Mouse (Mus musculus) gastrocnemius, adult 2 months (tissue): ENCODE measurements around the gene Cldn10. TPM values are rescaled to one million over a fixed set of nuclear protein-coding genes. Genes with fewer than 3 reads are reported as not detected.

Source experiments
- DNase-seq: peaks from one replicate; pipeline ENCODE4 v3.0.0; 2022
- H3K27ac ChIP-seq: fragments of 200-600 bp; 2 replicates; pipeline ENCODE4 v1.8.1; 2022; ENCODE audit warnings: mild to moderate bottlenecking
- H3K4me3 ChIP-seq: fragments of 200-600 bp; 2 replicates; pipeline ENCODE4 v1.8.1; 2022; ENCODE audit warnings: mild to moderate bottlenecking, moderate library complexity
- CTCF ChIP-seq: fragments of 200-600 bp; IDR thresholded peaks from 2 replicates; pipeline ENCODE4 v1.8.1; 2022; ENCODE audit warnings: antibody characterized with exemption, mild to moderate bottlenecking, moderate library complexity
- intact Hi-C: fragments of 180-260 bp; cut with DNase I; formaldehyde crosslinking; loops from one replicate; pipeline ENCODE4 v1.15.1; 2025
- total RNA-seq, 2 experiments: library from RNA; stranded (reverse); gene quantifications; 2 replicates each; pipeline ENCODE4 v1.2.3; 2021

Gene Cldn10
- total RNA-seq, 2 experiments from 2014 or later = not detected

DNA sequence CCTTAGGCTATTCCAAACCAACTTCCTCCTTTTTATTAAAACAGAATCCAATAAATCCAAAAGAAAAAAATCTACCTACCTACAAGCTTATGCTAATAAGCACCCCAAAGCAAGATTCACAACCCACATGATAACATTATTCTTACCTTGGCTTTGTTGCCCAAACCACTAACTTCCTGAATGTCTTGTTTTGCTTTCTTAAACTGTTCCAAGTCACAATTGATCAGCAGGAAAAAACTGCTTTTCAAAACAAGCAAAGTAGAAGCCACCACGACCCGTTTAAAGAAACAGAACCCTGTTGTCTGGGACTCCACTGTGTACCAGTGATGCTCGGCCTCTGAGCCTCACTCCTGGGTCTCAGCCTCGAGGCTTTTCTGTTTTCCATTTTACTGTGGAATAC, 77.2 kb downstream of the Cldn10 start:
- H3K4me3 ChIP-seq = no peak overlapping the region
- TF ChIP-seq CTCF = no peak
- DNase-seq = no peak
- no peak overlapping the region for H3K27ac ChIP-seq
- intact Hi-C loops = no loop called here

DNA sequence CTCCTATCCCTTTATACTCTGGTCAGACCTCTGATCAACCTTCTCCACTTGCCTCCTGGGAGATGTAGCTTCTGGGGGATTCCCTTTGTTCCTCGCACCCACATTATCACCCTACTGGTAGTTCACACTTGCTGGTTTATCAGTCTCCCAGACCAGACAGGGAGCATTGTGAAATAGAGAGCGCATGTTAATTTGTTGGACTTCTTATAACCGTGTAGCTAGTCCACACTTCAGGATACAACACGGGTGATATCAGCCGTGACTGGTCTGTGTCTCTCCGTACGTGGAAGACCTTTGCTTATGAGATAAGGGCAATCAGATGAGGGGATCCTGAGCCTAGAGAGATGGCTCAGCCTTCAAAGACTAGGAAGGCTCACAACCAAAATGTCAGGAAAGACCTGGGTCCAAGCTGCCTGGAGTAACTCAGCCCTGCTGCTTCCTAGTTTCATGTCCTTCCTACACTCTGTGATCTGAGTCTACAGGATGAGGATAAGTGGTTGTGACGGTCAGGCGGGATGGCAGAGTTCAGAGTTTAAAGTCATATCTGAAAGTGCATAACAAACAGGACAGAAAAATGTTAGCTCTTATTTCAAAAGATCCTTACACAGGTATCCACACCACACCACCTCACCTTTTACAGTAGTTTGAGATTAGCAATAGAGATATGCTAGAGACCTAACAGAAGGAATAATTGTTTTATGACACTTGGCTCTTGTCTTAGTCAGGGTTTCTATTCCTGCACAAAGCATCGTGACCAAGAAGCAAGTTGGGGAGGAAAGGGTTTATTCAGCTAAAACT, 78.5 kb downstream of the Cldn10 start:
- no peak for TF ChIP-seq CTCF
- DNase-seq = no peak
- Histone ChIP-seq H3K4me3 (no peak overlapping the region), H3K27ac (no peak overlapping the region)
- intact Hi-C loops = no loop called here

DNA sequence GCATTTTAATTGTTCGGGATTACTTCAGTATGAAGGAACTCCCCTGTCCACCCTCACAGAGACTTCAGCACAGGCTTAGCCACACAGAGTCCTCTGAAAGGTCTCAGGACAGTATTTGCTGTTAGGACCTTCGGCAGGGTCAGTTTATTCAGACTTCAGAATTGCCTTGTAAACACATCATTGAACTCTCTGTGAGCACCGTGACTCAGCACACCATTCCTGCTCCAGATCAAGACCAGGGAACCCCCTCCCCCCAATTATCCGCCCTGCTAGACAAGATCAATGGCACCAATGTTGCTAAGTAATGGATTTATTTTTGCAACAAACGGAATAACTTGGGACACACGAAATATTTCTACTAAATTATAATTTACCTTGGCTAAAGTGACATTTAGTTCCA, 79.7 kb downstream of the Cldn10 start:
- Histone ChIP-seq H3K27ac (no peak overlapping the region), H3K4me3 (no peak overlapping the region)
- DNase-seq = no peak
- intact Hi-C loops = no loop called here
- no peak for TF ChIP-seq CTCF

DNA sequence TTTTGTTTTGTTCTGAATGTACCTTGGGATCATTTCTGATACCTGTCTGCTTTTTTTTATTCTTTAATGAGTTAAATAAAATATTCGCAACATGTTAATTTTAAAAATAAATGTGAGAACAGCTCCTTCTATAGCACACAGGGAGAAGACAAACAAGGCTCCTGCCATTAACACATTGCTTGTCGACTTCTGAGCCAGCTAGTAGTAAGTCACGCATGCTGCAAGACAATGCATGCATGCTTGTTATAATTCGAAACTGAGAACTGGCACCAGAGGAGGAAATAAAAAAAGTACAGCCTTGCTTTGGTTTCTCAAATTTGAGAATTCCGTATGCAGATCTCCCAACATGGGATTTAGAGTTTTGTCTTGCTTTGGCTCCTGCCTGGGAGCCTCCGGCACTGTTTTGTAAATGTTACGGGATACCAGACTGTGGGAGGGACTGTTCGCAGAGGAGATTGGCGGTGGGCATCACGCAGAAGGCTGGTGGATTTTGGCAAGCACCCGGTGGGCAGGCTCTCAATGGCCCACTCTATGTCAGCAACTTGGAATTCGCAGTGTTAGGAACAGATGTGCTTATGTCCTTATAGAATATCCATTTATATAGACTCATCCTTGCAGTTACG, 80.5 kb downstream of the Cldn10 start:
- Histone ChIP-seq H3K4me3 (no peak overlapping the region), H3K27ac (no peak overlapping the region)
- DNase-seq = no peak
- intact Hi-C loops = no loop called here
- no peak for TF ChIP-seq CTCF

DNA sequence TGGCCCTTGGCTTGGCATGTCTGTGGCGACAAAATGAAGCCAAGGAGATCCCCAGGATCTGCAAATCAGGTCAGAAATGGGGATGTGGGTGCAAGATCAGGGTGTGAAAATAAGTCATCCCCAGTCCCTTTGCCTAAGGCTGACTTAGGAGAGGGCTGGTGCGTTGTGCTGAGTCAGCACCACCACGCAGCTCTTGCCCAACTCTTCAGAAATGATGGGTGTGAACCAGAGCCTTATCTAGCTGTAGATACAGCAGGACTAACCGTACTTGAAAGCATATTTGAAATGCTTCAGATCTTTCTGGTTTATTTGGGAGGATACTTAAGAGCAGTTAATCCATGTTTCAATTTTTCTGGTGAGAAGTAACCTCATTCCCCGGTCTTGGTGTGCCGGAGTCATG, 82.0 kb downstream of the Cldn10 start:
- intact Hi-C loops = no loop called here
- no peak for TF ChIP-seq CTCF
- Histone ChIP-seq H3K4me3 (no peak overlapping the region), H3K27ac (no peak overlapping the region)
- DNase-seq = no peak

DNA sequence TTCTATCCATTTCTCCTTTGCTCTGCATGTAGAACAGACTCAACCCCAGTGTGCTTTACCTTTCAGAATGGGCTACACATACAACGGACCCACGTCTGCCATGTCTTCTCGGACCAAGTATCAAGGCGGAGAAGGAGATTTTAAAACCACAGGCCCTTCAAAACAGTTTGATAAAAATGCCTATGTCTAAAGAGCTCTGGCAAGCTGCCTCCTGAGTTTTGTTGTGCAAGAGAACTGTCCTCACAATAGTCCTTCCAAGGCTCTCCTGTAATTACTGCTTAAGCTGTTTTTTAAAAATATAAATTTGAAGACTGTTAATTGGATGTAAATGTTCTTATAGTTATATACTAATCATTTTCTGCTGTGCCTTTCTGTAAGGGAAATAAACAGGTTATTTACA, 86.4 kb downstream of the Cldn10 start:
- DNase-seq = no peak
- TF ChIP-seq CTCF = no peak
- intact Hi-C loops = no loop called here
- Histone ChIP-seq H3K4me3 (no peak overlapping the region), H3K27ac (no peak overlapping the region)

DNA sequence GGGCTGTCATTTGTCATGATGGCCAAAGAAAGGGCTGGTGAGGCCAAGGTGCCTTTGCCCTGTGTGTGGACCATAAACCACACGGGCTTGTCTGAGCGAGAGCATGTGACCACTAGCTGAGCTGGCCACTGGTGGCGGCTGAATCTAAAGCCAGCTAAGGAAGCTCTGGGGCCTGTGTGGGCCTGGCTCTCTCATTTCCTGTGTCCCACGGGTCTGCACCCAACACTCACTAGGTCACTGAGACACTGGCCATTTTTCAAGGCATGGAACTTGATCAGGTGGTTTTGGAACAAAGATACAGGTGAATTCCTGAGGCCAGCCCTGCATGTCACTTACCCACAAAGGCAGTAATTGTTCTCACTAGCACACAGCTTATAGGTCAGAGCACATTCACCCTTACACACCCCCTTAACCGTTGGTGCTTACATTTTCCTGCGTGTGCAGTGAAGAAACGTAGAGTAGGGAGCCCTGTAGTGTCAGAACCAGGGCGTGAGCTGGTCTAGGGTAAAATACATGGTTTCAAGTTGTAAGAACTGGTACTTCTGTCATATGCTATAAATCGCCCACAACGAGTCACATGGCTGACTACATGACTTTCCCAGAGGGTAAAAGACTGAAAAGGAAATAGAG, 87.2 kb downstream of the Cldn10 start:
- intact Hi-C loops = no loop called here
- DNase-seq = no peak
- no peak for TF ChIP-seq CTCF

DNA sequence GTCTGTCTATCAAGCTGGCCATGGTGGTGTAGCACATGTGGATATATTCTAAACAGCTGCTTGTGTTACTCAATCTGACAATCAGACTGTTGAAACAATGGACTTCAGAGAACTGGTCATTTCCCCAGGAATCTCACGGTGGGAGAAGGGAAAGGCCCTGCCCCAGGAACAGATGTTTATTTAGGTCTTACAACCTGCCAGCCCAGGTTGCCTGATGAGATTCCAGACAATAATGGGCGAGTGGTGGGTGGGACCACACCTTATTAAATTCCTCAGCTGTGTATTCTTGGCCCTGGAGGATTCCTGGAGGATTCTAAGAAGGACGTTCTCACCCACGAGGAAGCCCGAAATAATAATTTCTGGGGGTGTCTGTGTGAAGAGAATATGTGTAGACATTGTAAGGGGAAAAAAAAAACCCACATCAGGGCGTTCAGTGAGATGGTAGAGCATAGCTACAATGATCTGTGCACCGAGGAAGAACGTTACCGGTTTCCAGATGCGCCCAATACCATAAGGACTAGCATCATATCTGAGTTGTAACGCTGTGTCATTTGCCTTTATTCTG, 90.7 kb downstream of the Cldn10 start:
- Histone ChIP-seq H3K4me3 (no peak overlapping the region), H3K27ac (no peak overlapping the region)
- no peak for TF ChIP-seq CTCF
- intact Hi-C loops = no loop called here
- DNase-seq = no peak

More for the DNA sequence above, 87.2 kb downstream of the Cldn10 start:
- no peak overlapping the region for H3K4me3 ChIP-seq
- H3K27ac ChIP-seq = no peak overlapping the region

DNA sequence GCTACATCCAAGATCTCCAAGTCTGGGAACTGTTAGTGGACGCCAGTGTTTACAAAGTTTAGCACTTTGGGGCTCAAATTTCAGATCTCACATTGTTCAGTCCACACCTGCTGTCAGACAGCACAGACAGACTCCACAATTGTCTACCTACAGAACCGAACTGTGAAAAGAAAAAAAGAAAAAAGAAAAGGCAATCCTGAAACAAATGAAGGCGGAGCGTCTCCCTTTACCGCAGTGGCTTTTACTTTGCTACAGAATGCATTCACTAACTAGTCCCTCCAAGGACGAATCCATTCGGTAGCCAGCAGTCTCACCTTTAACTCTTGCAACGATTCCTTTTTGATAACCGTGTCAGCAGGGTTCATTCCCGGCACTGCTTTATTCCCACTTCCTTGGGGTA, 93.0 kb downstream of the Cldn10 start:
- Histone ChIP-seq H3K27ac (no peak overlapping the region), H3K4me3 (no peak overlapping the region)
- intact Hi-C loops = no loop called here
- no peak for TF ChIP-seq CTCF
- no peak for DNase-seq

DNA sequence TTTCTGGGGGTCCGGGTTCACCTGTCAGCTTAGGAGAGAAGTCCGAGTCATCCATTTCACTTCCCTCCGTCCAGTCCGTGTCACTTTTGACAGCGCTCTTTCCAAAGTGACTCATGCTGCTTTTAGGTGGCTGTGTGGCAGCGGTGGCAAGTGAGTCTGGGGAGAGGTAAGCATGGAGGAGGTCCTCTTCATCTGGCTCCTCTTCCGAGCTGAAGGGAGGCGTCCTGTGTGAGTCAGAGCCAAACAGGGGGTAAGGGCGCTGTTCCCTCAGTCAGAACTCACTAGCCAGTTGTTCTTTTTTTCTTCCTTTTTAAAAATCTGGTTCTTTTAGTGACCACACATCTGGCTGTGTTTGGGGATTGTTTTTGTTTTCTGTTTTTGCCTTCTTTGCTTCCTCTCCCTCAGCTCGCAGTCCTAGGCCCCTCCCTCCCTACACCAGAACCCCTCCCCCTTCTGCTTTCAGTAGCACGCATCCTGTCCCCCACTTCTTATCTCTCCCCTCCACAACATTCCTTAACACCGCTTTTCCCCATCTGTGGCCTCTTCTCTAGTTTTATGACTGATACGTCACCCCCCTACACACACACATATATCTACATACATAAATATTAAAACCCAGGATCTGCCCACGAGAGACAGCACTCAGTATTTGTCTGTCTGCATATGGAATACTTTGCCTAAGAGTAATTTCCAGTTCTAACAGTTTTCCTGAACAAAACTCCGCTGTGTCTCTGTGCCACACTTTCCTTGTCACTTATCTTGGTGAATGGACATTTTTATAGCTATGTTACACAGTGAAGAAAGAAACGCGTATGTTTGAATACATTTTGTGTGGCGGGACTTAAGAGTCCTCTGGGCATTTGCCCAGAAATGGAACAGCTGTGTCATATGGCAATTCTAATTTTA, 95.9 kb downstream of the Cldn10 start:
- Histone ChIP-seq H3K27ac (no peak overlapping the region), H3K4me3 (no peak overlapping the region)
- intact Hi-C loops = no loop called here
- no peak for TF ChIP-seq CTCF
- no peak for DNase-seq

DNA sequence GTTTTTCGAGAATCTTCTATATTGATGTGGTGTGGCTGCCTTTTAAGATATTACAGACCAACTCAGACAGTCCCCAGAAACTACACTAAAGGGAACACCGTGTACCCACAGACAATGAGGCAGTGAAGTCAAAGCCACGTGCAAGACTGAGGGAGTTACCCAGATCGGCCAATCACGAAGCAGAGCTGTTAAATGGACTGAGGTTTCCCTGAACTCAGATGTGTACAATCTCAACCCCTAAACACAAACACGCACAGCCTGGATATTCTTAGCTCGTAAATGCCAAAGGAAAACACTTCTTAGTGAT, 96.5 kb downstream of the Cldn10 start:
- no peak overlapping the region for H3K4me3 ChIP-seq
- DNase-seq = no peak
- intact Hi-C loops = no loop called here
- H3K27ac ChIP-seq = no peak overlapping the region
- no peak for TF ChIP-seq CTCF

DNA sequence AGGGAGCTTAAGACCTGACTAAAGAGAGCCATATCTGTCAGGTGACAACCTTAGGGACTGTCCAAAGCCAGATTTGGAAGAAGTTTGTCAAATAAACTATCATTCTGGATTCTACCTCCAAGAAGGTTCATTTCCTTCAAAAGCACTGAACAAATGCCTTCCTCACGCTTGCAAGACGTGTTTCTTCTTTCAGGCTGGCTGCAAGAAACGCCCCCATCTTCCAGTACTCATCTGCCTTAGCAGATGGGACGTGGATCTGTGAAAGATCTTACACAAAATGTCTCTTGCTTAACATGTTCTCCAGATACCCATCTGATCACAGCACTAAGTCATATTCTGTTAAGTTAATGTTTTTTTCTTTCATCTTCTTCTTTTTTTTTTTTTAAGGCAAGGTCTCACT, 102.4 kb downstream of the Cldn10 start:
- DNase-seq = no peak
- TF ChIP-seq CTCF = no peak
- H3K27ac ChIP-seq = no peak overlapping the region
- no peak overlapping the region for H3K4me3 ChIP-seq
- intact Hi-C loops = no loop called here
